8 mouse cellular contexts compared by ENCODE assay signal in genomic region chr2:180346820-180347497, GRCm38 (mm10). TPM values are rescaled to one million over a fixed set of nuclear protein-coding genes. Genes with fewer than 3 reads are reported as not detected.
A peak's percentile ranks its signal among the peaks of the same experiment; 100 is the strongest.
DNase-seq lines count a peak whose midpoint lies in the region; ATAC-seq lines count a peak whose summit lies in the region.

No protein-coding gene starts in this region.

- H3K4me2 ChIP-seq in hindbrain, embryonic 12.5 days (replicated peaks), result no peak overlapping the region

- 0 out of 2 replicates have a peak, but pooled peaks cover 2% of the 10 kb centered on the region for H3K27me3 ChIP-seq in hindbrain, embryonic 12.5 days

- 29% methylated on average over 9 of the region's 9 CpGs for WGBS in hindbrain, embryonic 12.5 days

- no peak overlapping the region for H3K27ac ChIP-seq in hindbrain, embryonic 12.5 days

- H3K36me3 ChIP-seq in hindbrain, embryonic 12.5 days, result no peaks in the 10 kb centered on the region

- H3K4me1 ChIP-seq in hindbrain, embryonic 12.5 days, result no peaks in the 10 kb centered on the region

- no peak overlapping the region for H3K4me3 ChIP-seq in hindbrain, embryonic 12.5 days

- no peak overlapping the region for H3K9ac ChIP-seq in hindbrain, embryonic 12.5 days

- H3K9me3 ChIP-seq in hindbrain, embryonic 12.5 days (replicated peaks), result no peaks in the 10 kb centered on the region

- DNase-seq in Muller cell, postnatal 12 days (ENCODE audit: inconsistent ontology term), result peak; percentile 88
- peak; percentile 73 for DNase-seq in cerebellum, adult 9-10 months
- DNase-seq in frontal cortex, adult 2 months (ENCODE audit: extremely low spot score in 1 of 2, low spot score in 1 of 2), result peak; percentile 32 to 87
- peak; percentile 72 for DNase-seq in layer of hippocampus, adult 9-11 months
- peak; percentile 88 for DNase-seq in lung, postnatal 10 days
- peak; percentile 73 for DNase-seq in ovary, postnatal 36 days (ENCODE audit: low spot score)
- DNase-seq in thymus, postnatal 14 days, result peak; percentile 73

- peak; percentile 61 for ATAC-seq in hindbrain, embryonic 12.5 days (ENCODE audit: low FRiP score)

RNA-seq across cellular contexts. Expression of gene Gata5, which starts 12.5 kb away (rescaled TPM):
- polyA plus RNA-seq in frontal cortex, adult 2 months (2012; rRNA removed), result not detected in 2 replicates
- polyA plus RNA-seq in hindbrain, embryonic 12.5 days (2016; fragmentation: Nextera tagmentation; extraction: Ambion mirVana), result 0.08 TPM in 1 of 2 replicates, not detected in the other

RNA-seq across cellular contexts. Expression of gene Rbbp8nl, which starts 57.3 kb away (rescaled TPM):
- 0.04 TPM in 1 of 2 replicates, not detected in the other for polyA plus RNA-seq in frontal cortex, adult 2 months (2012; rRNA removed)
- 0.20 and 0.35 TPM in 2 replicates for polyA plus RNA-seq in hindbrain, embryonic 12.5 days (2016; fragmentation: Nextera tagmentation; extraction: Ambion mirVana)
